Mouse (Mus musculus): ENCODE results near the gene Srarp. TPM values are rescaled to one million over a fixed set of nuclear protein-coding genes. Genes with fewer than 3 reads are reported as not detected.

The Srarp gene
- polyA plus RNA-seq, 1 experiment from 2014 or later = not detected

DNA sequence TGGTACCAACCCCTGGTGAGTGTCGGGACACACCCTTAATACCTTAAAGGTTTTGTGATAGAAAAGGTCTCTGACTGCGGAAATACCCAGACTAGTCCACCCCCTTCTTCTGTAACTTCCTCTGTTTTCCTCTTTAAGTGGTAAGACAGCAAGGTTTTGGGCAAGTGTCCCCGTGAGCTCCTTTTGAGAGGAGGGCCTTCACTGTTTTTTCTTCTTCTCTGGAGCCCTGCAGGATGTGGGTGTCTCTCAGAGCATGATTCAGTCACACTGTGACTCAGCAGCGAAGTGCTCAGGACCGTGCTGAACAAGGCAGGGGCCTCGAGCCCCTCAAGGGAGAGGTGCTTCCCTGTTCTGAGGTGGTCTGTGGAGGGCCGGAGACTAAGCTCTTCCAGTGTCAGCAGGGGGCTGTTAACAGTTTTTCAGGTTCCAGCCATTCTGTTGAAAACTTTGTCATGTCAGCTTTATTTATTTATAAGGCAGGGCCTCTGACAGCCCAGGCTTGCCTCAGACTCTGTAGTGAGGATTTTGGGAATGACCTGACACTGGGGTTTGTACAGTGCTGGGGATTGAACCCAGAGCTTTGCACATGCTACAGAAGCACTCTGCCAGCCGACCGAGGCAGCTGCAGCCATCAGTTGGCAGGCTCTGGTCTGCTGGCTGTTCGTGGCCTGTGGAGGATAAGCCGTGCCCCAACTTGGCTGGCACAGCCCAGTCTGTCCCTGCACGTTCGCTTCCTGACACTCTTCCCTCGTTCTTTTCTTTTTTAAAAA, 18.9 kb upstream of the Srarp start:
- no peak for DNase-seq (ENCODE audit: low spot score)
- WGBS = 72% methylated on average over 14 of the region's 14 CpGs
- no peak overlapping the region for H3K4me2 ChIP-seq (ENCODE audit: low read length)
- H3K9ac ChIP-seq (ENCODE audit: low read length) = no peak overlapping the region
- ATAC-seq (replicated peaks; ENCODE audit: low FRiP score, low TSS enrichment, low read depth) = no peak
- no peaks in the 10 kb centered on the region for H3K27me3 ChIP-seq (replicated peaks; ENCODE audit: control insufficient read depth, insufficient read depth, low read length)
- no peaks in the 10 kb centered on the region for H3K9me3 ChIP-seq (ENCODE audit: control insufficient read depth, low read length)
- peaks cover 10% of the 10 kb centered on the region; the same call in 1 of the 2 replicates for H3K4me1 ChIP-seq (replicated peaks; ENCODE audit: control insufficient read depth, insufficient read depth, low read length)
- H3K36me3 ChIP-seq (ENCODE audit: control insufficient read depth, insufficient read depth, low read length) = peaks cover 11% of the 10 kb centered on the region
- H3K27ac ChIP-seq (ENCODE audit: low read depth) = no peak overlapping the region
- no peak overlapping the region for H3K4me3 ChIP-seq (ENCODE audit: low read depth, low read length)

DNA sequence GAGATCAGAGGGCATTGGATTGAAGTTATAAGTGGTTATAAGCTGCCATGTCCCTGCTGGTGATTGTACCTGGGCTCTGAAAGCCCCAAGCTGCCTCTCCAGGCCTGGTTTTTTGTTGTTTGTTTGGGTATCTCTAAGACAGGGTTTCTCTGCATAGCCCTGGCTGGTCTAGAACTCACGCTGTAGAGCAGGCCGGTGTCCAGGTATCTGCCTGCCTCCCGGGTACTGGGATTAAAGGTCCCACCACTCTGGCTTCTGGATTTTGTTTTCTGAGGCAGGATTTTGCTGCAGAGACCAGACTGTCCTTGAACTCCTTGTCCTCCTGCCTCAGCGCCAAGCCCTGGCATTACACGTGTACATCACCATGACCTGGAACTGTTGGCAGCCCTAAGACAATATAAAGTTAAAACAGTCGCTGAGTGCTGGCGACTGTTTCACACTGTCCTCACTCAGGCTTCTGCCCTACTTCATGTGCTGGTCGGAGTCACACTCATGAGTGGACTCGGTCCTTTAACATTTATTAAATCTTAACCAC, 16.1 kb upstream of the Srarp start:
- no peak for DNase-seq (ENCODE audit: low spot score)
- Histone ChIP-seq H3K9ac (ENCODE audit: low read length) (no peak overlapping the region), H3K27me3 (replicated peaks; ENCODE audit: control insufficient read depth, insufficient read depth, low read length) (no peaks in the 10 kb centered on the region), H3K4me2 (ENCODE audit: low read length) (no peak overlapping the region), H3K27ac (ENCODE audit: low read depth) (no peak overlapping the region), H3K4me3 (ENCODE audit: low read depth, low read length) (no peak overlapping the region), H3K36me3 (ENCODE audit: control insufficient read depth, insufficient read depth, low read length) (peaks cover 38% of the 10 kb centered on the region), H3K4me1 (replicated peaks; ENCODE audit: control insufficient read depth, insufficient read depth, low read length) (no peaks in the 10 kb centered on the region), H3K9me3 (ENCODE audit: control insufficient read depth, low read length) (no peaks in the 10 kb centered on the region)
- ATAC-seq (replicated peaks; ENCODE audit: low FRiP score, low TSS enrichment, low read depth) = no peak
- WGBS = 91% methylated on average over 9 of the region's 9 CpGs

DNA sequence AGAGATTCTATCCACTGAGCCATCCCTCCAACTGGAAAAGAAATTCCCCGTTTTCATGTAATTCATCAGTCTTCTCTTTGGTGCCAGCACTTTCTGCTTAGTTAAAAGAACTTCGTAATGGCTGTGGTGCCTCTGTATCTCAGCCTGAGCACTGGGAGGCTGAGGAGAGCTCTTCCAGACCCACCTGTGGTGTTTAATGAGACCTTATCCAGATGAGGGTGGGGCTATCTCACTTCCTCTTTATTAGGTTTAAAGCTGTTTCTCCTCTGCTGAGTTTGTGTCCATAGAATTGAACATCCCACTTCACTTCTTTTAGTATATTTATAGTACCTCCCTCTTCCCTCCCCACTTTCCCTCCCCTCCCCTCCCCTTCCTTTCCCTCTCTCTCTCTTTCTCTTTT, 15.3 kb upstream of the Srarp start:
- Histone ChIP-seq H3K9ac (ENCODE audit: low read length) (no peak overlapping the region), H3K9me3 (ENCODE audit: control insufficient read depth, low read length) (no peaks in the 10 kb centered on the region), H3K27ac (ENCODE audit: low read depth) (no peak overlapping the region), H3K4me1 (replicated peaks; ENCODE audit: control insufficient read depth, insufficient read depth, low read length) (no peaks in the 10 kb centered on the region), H3K4me3 (ENCODE audit: low read depth, low read length) (no peak overlapping the region), H3K36me3 (ENCODE audit: control insufficient read depth, insufficient read depth, low read length) (peaks cover 39% of the 10 kb centered on the region), H3K27me3 (replicated peaks; ENCODE audit: control insufficient read depth, insufficient read depth, low read length) (no peaks in the 10 kb centered on the region), H3K4me2 (ENCODE audit: low read length) (no peak overlapping the region)
- ATAC-seq (replicated peaks; ENCODE audit: low FRiP score, low TSS enrichment, low read depth) (no peak), DNase-seq (ENCODE audit: low spot score) (no peak)
- WGBS = 85% methylated on average over 2 of the region's 2 CpGs

DNA sequence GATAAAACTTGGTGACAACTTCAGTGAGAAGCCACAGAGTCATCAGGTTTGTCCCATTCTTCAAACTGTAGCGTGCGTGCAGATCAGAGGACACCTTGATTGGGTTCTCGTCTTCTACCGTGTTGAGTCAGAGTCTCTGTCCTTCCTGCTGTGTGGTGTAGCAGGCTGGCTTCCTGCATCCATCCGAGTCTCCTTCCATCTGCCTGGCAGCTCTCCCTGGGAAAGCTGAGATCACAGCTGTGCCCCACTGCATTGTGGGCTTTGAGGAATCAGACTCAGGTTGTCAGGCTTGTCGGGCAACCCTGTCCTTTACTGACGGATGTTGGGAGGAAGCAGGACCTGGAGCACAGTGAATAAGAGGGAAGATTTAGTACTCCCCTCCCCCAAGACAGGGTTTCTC, 10.3 kb upstream of the Srarp start:
- Histone ChIP-seq H3K4me1 (replicated peaks; ENCODE audit: control insufficient read depth, insufficient read depth, low read length) (peaks cover 12% of the 10 kb centered on the region), H3K4me2 (ENCODE audit: low read length) (no peak overlapping the region), H3K4me3 (ENCODE audit: low read depth, low read length) (no peak overlapping the region), H3K27ac (ENCODE audit: low read depth) (no peak overlapping the region), H3K9ac (ENCODE audit: low read length) (no peak overlapping the region), H3K36me3 (ENCODE audit: control insufficient read depth, insufficient read depth, low read length) (peaks cover 30% of the 10 kb centered on the region), H3K9me3 (ENCODE audit: control insufficient read depth, low read length) (no peaks in the 10 kb centered on the region), H3K27me3 (replicated peaks; ENCODE audit: control insufficient read depth, insufficient read depth, low read length) (no peaks in the 10 kb centered on the region)
- DNase-seq (ENCODE audit: low spot score) (no peak), ATAC-seq (replicated peaks; ENCODE audit: low FRiP score, low TSS enrichment, low read depth) (no peak)
- whole genome bisulfite sequencing = 81% methylated on average over 7 of the region's 7 CpGs

DNA sequence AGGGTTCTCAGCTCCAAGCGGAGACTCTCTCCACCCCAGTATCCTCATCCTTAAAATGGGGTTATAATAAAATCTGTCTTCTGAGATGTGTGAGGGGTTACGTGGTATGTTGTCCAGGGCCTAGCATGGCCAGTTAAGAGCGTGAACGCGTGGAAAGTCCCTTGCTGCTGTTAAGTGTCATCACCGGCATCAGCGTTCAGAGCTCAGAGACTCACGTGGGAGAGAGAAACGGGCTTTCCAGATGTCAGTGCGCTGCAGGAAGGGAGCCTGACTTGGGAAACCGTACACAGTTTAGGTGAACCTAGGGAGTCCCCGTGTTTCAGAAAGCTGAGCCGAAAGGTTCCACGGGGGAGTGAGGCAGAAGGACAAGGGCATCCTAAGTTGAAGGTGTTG, 9.4 kb upstream of the Srarp start:
- WGBS = 13% methylated on average over 14 of the region's 14 CpGs
- no peak for ATAC-seq (replicated peaks; ENCODE audit: low FRiP score, low TSS enrichment, low read depth)
- Histone ChIP-seq H3K36me3 (ENCODE audit: control insufficient read depth, insufficient read depth, low read length) (peaks cover 30% of the 10 kb centered on the region), H3K4me1 (replicated peaks; ENCODE audit: control insufficient read depth, insufficient read depth, low read length) (peaks cover 12% of the 10 kb centered on the region), H3K4me3 (ENCODE audit: low read depth, low read length) (peak overlapping the region; percentile 83), H3K27me3 (replicated peaks; ENCODE audit: control insufficient read depth, insufficient read depth, low read length) (no peaks in the 10 kb centered on the region), H3K4me2 (ENCODE audit: low read length) (peak overlapping the region; percentile 84), H3K9ac (ENCODE audit: low read length) (peak overlapping the region; percentile 90), H3K9me3 (ENCODE audit: control insufficient read depth, low read length) (no peaks in the 10 kb centered on the region), H3K27ac (ENCODE audit: low read depth) (no peak overlapping the region)
- no peak for DNase-seq (ENCODE audit: low spot score)

DNA sequence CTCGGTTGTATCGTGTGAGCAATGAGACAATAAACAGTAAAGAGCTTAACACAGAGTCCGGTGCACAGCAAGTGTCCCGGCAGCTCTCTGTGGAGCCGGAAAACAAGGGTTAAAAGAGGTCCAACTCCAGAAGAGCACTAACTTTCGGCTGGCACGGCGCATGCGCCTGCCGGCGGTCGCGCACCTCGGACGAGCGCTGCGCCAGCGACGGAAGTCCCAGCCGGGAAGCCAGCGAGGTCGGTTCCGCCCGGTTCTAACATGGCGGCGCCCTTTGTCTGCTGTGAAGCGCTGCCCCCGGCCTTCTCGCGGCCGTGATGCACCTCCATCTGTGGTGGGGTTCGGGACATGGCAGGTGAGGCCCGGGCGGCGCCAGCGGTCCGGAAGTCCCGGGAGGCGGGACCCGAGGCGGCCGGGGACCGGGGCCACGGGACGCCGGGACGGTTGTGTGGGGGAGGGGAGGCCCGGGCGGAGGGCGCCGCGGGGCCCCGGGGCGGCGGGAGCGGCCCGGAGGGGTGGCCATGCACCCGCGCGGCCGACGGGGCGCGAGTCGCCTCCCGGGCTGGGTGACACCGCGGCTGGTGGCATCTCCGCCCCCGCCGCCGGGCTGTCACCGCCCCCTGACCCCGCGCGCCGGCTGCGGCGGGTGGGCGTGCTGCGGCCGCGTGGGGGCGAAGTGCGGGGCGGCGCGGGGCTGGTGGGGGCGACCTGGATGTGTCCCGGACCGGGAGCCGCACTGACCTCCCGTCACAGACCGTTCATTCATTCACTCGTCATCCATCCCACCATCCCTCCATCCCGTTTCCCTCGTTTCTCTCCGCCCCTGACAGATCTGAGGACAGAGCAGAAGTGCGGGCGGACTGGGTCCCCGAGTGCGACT, 8.8 kb upstream of the Srarp start, which contains the start of gene Zbtb17:
Zbtb17 (plus strand) TSS at position 204 of the 877 bp plus-strand sequence.
- Histone ChIP-seq H3K4me2 (ENCODE audit: low read length) (peak within 1 kb of the TSS; percentile 84), H3K4me1 (replicated peaks; ENCODE audit: control insufficient read depth, insufficient read depth, low read length) (peaks cover 12% of the 10 kb centered on the region), H3K9ac (ENCODE audit: low read length) (peak within 1 kb of the TSS; percentile 90), H3K4me3 (ENCODE audit: low read depth, low read length) (peak within 1 kb of the TSS; percentile 83), H3K27ac (ENCODE audit: low read depth) (peak within 1 kb of the TSS; percentile 55), H3K27me3 (replicated peaks; ENCODE audit: control insufficient read depth, insufficient read depth, low read length) (no peaks in the 10 kb centered on the region), H3K9me3 (ENCODE audit: control insufficient read depth, low read length) (no peaks in the 10 kb centered on the region), H3K36me3 (ENCODE audit: control insufficient read depth, insufficient read depth, low read length) (peaks cover 28% of the 10 kb centered on the region)
- DNase-seq (ENCODE audit: low spot score) = peak; percentile 94
- WGBS = under 1% methylated on average over 75 of the region's 102 CpGs
- ATAC-seq (replicated peaks; ENCODE audit: low FRiP score, low TSS enrichment, low read depth) = peak; percentile 92

DNA sequence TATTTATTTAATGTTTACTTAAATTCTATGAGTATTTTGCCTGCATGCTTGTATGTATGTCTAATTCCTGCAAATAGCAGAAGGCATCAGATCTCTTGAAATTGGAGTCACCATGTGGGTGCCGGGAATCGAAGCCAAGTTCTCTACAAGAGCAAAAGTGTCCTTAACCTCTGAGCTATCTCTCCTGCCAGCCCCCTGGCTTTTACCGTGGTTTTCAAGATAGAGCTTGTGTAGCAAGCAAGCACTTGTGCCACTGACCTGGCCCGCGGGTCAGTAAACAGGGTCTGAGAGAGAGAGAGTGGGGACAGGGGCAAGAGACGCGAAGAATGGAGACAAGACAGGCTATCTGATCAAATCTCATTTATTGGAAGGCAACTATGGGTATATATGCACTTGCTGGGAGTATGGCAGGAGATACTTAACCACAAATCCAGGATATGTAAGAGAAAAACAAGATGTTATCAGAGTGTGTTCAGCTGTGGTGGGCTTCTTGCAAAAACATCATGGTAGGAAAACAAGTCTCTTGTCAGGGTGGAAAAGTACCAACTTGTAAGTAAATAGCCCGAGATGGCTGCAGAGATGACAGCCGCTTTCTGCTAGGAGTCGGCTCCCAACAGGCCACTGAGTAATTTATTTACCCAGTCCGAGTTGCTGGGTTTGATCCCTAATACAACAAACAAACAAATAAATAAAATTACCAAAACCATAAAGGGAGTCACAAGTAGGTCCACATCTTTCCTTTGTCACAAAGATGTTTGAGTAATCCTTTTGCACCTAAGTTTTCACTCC, 7.9 kb upstream of the Srarp start:
- peaks cover 12% of the 10 kb centered on the region for H3K4me1 ChIP-seq (replicated peaks; ENCODE audit: control insufficient read depth, insufficient read depth, low read length)
- no peaks in the 10 kb centered on the region for H3K27me3 ChIP-seq (replicated peaks; ENCODE audit: control insufficient read depth, insufficient read depth, low read length)
- ATAC-seq (replicated peaks; ENCODE audit: low FRiP score, low TSS enrichment, low read depth) (peak; percentile 17; the same call in 1 of the 2 replicates), DNase-seq (ENCODE audit: low spot score) (no peak)
- peak overlapping the region; percentile 83 for H3K4me3 ChIP-seq (ENCODE audit: low read depth, low read length)
- H3K9me3 ChIP-seq (ENCODE audit: control insufficient read depth, low read length) = no peaks in the 10 kb centered on the region
- WGBS = 41% methylated on average over 11 of the region's 11 CpGs
- no peak overlapping the region for H3K27ac ChIP-seq (ENCODE audit: low read depth)
- peak overlapping the region; percentile 90 for H3K9ac ChIP-seq (ENCODE audit: low read length)
- peak overlapping the region; percentile 55 for H3K4me2 ChIP-seq (ENCODE audit: low read length)
- peaks cover 19% of the 10 kb centered on the region for H3K36me3 ChIP-seq (ENCODE audit: control insufficient read depth, insufficient read depth, low read length)

DNA sequence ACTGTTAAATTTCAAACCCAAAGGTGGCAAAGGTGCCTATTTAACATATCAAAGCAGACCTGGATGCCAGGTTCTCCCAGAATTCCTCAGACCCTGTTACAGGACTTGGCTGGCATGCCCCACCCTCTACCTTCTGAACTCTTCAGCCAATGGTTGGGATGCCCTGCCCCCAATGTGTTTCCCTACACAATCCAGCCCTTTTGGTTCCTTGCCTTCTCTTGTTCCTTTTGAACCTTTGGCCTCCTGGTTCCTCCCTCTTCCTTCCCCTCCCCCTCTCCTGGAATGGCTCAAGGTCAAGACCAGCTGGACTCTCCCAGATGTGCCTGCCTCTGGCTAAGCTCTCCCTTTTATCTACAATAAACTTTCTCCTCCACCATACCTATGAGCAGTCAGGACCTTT, 5.0 kb upstream of the Srarp start:
- Histone ChIP-seq H3K27me3 (replicated peaks; ENCODE audit: control insufficient read depth, insufficient read depth, low read length) (no peaks in the 10 kb centered on the region), H3K9me3 (ENCODE audit: control insufficient read depth, low read length) (no peaks in the 10 kb centered on the region), H3K4me3 (ENCODE audit: low read depth, low read length) (no peak overlapping the region), H3K4me2 (ENCODE audit: low read length) (no peak overlapping the region), H3K36me3 (ENCODE audit: control insufficient read depth, insufficient read depth, low read length) (no peaks in the 10 kb centered on the region), H3K9ac (ENCODE audit: low read length) (no peak overlapping the region), H3K4me1 (replicated peaks; ENCODE audit: control insufficient read depth, insufficient read depth, low read length) (peaks cover 12% of the 10 kb centered on the region), H3K27ac (ENCODE audit: low read depth) (no peak overlapping the region)
- DNase-seq (ENCODE audit: low spot score) (no peak), ATAC-seq (replicated peaks; ENCODE audit: low FRiP score, low TSS enrichment, low read depth) (no peak)
